Mouse (Mus musculus) embryonic stem cell, embryonic (primary cell): ENCODE data around the gene Dsel.

Experiments
- CTCF ChIA-PET, 4 experiments: fragments of 300-600 bp in 2 of 4; fragments of 350-600 bp in 2 of 4; sonication (Branson Sonifier 250); formaldehyde crosslinking; loops; one replicate each; lab custom pipeline; 2022; ENCODE audit warnings: inconsistent platforms in 2 of 4; lab: Charles Lee
- POLR2A ChIA-PET, 4 experiments: fragments of 300-600 bp in 2 of 4; fragments of 350-600 bp in 2 of 4; sonication (Branson Sonifier 250); formaldehyde crosslinking; loops; one replicate each; lab custom pipeline; 2022; ENCODE audit warnings: antibody characterized with exemption in 4 of 4, inconsistent platforms in 1 of 4; lab: Charles Lee

Gene Dsel

DNA sequence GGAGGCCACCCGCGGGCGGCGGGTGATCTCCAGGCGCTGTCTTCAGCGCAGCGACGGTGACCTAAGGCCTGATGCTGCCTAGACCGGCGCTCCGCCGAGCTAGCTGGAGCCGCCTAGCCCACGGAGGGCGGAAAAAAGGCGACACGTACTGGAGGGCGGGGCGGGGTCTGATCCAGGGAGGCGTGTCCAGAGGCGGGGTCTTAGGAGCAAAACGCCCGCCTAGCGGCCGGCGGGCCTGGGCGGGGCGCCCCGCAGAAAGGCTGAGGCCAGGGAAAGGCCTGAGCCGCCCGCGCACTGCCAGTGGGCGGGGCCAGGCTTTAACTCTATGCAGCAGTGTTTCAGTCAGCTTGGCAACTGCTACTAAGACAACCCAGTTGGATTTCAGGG, at the start of gene Dsel:
Dsel (minus strand) TSS at position 140 of the 387 bp plus-strand sequence.
- POLR2A ChIA-PET, result interaction anchor here in 2 of 4 experiments (0.5 to 0.6 kb wide), 2 partner anchors 10 to 960 kb away, joined by 3 read pairs; no protein-coding TSS in a partner anchor
- CTCF ChIA-PET, result interaction anchor here (0.6 to 1.6 kb wide), 8 partner anchors 8 to 777 kb away, joined by 3 to 8 read pairs (median 4); no protein-coding TSS in a partner anchor

DNA sequence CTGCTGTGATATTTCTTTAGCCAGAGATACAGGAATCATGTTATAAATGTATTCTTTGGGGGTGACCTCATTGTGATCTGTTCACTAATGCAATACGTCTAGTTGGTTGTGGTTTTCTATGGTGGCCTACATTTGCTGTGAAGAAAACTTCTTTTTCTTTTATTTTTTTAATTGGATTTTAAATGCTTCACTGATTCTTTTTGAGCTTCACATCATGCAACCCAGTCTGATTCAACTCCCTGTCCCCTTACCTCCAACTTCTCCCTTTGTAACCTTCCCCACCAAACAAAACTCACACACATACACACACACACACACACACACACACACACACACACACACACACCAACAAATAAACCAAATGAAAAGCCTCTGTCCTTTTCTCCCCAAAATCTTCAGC, 46.7 kb upstream of the Dsel start:
- POLR2A ChIA-PET, result no interaction called here

DNA sequence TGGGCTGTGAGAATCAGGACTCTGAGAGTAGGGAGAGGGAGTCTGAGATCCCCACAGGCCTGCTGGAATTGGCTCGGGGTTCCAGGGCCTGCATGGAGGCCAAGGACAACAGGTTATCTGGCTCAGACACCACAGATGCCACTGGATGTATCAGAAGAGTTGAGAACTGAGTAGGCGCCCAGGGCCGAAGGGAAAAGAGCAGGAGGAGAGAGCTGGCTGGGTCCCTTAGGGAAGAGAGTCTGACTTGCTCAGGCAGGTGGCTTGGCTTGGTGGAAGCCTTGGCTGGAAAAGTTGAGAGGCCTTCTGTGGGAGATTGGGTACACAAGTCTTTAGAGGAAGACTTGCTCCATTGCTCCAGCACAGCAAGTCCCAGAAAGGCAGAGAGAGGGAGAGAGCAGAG, 18.6 kb upstream of the Dsel start:
- POLR2A ChIA-PET, result no interaction called here

More for the DNA sequence above, 46.7 kb upstream of the Dsel start:
- CTCF ChIA-PET, result no interaction called here

DNA sequence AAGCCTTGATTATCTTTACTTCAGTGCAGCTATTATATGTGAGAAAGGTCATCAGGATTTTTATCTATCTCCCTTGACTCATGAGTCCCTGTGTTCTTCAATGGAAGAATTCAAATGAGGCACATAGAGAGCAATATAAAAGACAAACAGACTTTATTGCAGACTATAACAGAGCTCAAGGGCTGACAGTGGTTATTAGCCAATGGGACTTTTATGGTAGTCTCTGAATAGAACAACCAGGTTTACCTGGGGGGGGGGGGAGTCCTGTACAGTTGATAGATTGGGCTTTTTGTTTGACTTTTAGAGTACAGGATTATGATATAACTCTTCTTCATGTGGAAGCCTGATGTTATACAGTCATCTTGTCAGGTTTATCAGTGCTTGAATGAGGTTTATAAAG, 11.1 kb upstream of the Dsel start:
- ChIA-PET POLR2A (no interaction called here), CTCF (no interaction called here)

More for the DNA sequence above, 18.6 kb upstream of the Dsel start:
- CTCF ChIA-PET, result no interaction called here

DNA sequence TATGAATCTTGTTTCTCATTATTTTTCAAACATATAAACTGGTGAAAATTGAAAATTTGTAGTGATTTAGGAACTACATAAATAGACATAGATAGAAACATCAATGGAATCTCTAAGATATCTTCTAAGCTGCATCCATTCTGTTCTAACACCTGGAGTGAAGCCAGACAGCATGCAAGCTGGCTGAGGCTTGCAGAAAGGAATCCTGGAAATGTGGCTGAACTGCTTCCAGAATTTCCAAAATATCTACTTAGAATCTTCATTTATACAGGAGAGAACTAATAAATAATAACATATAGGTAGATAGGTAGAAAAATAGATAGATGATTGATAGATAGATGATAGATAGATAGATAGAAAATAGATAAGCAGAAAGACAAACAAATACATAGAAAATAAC, 8.5 kb upstream of the Dsel start:
- ChIA-PET POLR2A (no interaction called here), CTCF (interaction anchor here in 2 of 4 experiments (0.5 to 0.8 kb wide), 2 partner anchors 9 to 658 kb away, joined by 3 to 6 read pairs; partner anchors contain the start of gene Dsel (in 1 of the 2))

DNA sequence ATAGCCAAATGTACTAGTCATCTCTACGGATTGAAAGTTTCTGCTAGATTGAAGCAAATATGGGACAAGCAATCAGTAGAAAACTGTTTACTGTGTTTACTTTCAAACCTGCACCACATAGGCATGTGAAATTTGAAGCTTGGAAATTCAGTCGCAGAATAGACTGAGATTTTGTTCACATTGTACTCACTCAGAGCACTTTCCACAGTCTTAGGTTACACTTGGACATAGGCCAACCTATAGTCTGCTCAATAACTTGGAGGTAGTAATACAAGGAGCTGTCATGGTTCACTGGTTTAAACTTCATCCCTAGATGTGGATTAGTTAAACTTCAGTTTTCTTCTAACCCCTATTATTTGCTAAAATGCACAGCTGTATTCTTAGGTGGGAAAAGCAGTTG, 749 bp upstream of the Dsel start:
- POLR2A ChIA-PET, result no interaction called here
- CTCF ChIA-PET, result interaction anchor here in 1 of 4 experiments (1.6 kb wide), 1 partner anchor 513 kb away, joined by 5 read pairs; no protein-coding TSS in a partner anchor

DNA sequence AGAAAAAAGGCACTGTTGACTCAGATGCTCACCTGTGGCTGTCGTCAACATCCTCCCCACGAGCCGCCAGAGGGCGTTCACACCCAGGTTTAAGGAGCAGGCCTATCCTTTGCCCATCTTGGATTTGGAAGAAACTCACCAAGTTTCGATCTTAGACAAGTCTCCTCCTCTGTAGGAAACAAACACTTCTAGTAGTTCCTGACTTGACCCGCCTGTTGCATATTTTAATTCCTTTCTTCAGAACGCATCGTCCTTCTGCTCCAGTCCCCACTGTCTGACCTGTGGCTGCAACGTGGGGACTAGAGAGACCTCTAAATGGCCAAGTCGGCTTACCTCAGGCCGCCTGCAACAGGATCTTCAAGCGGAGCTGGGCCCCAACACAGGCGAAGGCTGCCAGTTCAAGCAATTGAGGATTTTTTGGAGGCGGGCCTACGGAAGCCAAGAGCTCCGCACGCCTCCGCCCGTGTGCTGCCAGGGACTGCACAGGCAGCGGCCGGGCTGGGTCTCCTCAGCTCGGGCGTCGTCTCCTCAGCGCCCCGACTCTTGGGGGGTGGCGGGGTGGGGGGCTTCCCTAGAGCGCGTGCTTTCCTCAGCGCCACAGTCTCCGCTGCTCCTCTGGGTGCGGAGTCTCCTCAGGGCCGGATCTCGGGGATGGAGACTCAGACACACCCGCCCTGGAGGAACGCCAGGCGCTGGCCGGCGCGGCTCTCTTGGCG, 497 bp downstream of the Dsel start:
- POLR2A ChIA-PET, result interaction anchor here in 1 of 4 experiments (0.6 kb wide), 1 partner anchor 389 kb away, joined by 3 read pairs; no protein-coding TSS in a partner anchor
- CTCF ChIA-PET, result interaction anchor here (0.6 to 1.6 kb wide), 9 partner anchors 8 to 776 kb away, joined by 3 to 8 read pairs (median 4); no protein-coding TSS in a partner anchor

DNA sequence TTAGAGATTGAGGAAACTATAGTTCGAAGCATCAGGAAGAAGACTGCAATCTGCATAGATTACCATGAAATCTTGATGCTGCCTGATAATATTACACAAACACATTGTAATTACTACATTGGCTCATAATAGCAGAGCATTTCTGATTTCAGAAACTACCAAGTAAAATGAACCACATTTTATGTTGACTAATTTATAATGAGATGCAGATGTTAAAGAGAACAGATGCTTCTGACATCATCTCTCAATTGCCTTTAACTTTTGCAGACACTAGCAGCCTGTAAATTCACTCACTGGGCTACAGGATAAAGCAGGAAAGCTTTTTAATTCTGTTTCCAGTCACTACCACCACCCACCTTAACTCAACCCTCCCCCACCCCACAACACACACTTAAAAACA, 6.9 kb downstream of the Dsel start:
- ChIA-PET CTCF (no interaction called here), POLR2A (interaction anchor here in 1 of 4 experiments (0.7 kb wide), 1 partner anchor 18 kb away, joined by 3 read pairs; no protein-coding TSS in a partner anchor)

DNA sequence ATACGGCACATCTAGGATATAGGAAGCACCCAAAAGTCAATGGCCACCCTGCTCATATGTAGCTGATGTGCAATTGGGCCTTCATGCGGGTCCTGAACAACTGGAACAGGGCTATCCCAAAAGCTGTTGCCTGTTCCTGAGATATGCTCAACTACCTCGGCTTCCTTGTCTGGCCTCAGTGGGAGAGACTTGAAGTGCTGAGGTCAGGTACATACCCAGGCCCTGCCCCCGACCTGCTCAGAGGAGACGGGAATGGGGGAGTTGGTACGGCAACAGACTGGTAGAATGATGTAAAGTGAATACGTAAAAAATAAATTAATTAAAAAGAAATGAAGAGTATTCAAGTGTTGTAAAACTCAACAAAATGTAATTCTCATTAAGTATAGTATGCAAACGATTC, 12.3 kb downstream of the Dsel start:
- POLR2A ChIA-PET, result no interaction called here
- CTCF ChIA-PET, result no interaction called here

DNA sequence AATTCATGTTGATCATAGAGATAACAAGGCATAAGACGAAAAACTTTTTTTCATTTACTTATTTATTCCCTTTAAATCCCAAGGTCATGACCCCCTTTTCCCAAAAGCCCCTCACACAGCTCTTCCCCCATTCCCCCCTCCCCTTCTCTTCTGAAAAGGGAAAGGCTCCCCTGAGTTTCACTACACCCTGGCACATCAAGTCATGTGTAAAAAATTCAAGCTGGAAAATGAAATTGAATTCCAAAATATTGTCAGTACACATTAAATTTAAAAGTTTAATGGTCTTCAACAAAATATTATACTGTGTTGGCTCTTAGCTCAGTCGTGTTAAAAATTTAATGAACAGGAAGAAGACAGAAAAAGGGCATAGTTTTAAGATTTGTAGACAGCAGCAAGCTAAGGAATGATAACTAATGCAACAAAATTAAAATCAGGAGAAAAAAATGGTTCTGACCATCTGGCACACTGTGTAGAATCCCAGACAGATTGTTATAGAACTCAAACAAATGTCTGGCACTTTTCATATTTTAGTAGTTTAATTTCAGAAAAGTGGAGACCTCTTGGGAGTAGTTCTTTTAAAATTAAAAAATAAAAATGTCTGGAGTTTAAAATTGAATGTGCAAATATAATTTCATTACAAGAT, 31.0 kb downstream of the Dsel start:
- ChIA-PET CTCF (no interaction called here), POLR2A (no interaction called here)
